Mouse (Mus musculus) inflammation-experienced regulatory T-cells, adult 6 months (primary cell): ENCODE data around the gene Cst9. TPM values are rescaled to one million over a fixed set of nuclear protein-coding genes. Genes with fewer than 3 reads are reported as not detected.

Experiments
- ATAC-seq: one replicate; pipeline ENCODE4 v1.8.0; 2017
- polyA plus RNA-seq, 3 experiments: library from polyadenylated mRNA; unstranded; fragments of 100-300 nt; shearing (Covaris generic); gene quantifications; one replicate each; pipeline ENCODE4 v1.2.1; 2017

Gene Cst9
- polyA plus RNA-seq, 3 experiments from 2014 or later = not detected

DNA sequence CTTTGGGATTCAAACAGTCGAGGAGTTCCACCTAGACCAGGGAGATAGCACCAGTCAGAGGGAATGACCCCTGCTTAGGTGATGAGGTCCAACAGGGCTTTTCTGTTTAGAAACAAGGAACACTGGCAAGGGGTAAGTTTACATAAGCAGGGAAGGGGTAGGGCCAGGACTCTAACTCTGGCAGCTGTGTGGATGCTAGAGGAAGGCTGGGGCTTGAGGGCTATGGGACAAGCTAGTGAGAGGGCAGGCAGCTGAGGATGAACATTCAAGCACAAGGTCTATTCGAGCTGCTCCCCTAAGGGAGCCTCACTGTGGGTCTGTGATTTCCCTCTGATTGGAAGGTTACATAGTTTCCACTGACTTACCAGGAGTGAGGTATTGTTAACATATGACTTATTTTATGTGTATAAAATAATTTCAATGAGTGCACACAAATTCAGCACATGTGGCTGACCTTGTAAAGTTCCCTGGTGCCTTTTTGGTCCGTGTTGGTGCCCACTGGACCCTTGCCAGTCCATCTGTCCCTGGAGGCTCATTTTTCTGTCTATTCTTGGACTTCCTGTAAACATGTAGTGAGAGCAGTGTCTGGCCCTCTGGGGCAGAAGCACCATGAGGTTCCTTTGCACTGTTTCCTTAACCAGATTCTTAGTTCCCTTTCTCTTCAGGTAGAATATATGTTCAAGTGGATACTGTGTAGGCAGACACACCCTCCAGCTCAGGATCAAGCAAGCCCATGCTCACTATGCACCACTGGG is 42.2 kb downstream of the Cst9 start:
- no peak for ATAC-seq

DNA sequence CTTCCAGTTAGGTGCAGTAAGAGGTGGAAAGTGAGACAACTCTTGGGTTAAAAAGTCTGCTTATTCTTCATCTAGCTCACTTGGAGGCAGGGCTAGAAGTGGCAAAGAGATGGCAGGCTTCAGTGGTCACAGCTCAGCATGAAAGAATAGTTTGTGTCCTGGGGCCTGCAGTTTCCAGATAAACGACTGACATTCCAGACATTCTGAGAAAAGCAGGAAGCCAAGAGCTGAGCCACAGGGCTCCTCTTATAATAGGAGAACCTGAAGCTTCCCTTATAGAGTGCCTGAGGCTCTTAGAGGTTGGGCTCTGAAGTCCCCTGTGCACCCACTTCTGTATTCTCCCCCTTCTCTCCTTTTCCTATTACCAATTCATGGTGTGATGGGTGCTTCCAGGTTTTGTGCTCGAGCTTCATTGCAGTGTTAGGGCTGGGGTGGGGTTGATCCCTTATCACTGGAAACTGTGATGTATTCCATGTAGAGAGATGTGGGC is 43.7 kb downstream of the Cst9 start:
- no peak for ATAC-seq

DNA sequence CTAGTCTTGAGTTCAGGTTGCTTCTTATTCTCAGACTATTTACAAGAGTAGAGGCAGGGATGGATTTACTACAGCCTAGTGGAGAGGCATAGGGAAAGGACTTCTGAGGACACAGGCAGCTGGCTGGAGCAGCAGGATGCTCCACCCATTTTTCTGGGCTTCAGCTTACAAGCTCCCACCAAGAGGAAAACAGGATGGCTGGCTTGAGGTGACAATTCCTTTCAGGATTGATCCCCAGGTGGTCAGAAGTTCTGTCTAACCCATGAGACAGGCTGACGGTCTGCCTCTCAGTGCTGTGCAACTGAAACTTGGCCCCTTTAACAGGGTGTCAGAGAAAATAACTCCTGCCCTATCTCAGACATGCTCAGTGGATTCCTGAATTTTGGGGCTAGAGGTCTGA is 44.3 kb downstream of the Cst9 start:
- ATAC-seq = no peak

DNA sequence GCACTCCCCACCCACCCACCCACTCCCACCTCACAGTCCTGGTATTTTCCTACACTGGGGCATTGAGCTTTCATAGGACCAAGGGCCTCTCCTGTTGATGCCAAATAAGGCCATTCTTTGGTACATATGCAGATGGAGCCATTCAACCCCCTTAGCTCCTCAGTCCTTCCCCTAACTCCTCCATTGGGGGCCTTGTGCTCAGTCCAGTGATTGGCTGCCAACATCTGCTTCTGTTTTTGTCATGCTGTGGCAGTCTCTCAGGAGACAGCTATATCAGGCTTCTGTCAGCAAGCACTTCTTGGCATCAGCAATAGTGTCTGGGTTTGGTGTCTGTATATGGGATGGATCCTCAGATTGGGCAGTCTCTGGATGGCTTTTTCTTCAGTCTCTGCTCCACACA is 49.8 kb downstream of the Cst9 start:
- no peak for ATAC-seq

Other genes with a start within 250 kb of the Cst9 start
- 10 to 100 TPM; 49.6 to 70.0 (median 60.2) TPM for gene Nxt1, start 162.5 kb upstream of the Cst9 start, polyA plus RNA-seq
- gene Gzf1, start 154.1 kb upstream of the Cst9 start, polyA plus RNA-seq = 10 to 100 TPM in 2 of 3 experiments, 1 to 10 TPM in 1; 8.9 to 21.7 (median 14.9) TPM
- 1 to 10 TPM in 2 of 3 experiments, under 1 TPM in 1; 0.34 to 1.2 (median 1.1) TPM for gene Napb, start 102.7 kb upstream of the Cst9 start, polyA plus RNA-seq
- gene Cstl1, start 84.8 kb upstream of the Cst9 start, polyA plus RNA-seq = not detected
- gene Cst11, start 63.6 kb upstream of the Cst9 start, polyA plus RNA-seq = not detected
- gene 8030411F24Rik, start 53.1 kb upstream of the Cst9 start, polyA plus RNA-seq = not detected
- gene Cst12, start 45.8 kb upstream of the Cst9 start, polyA plus RNA-seq = not detected
- not detected for gene Cst8, start 36.4 kb upstream of the Cst9 start, polyA plus RNA-seq
- not detected for gene Cst13, start 15.1 kb upstream of the Cst9 start, polyA plus RNA-seq
- gene 9230104L09Rik, start 29.9 kb downstream of the Cst9 start, polyA plus RNA-seq = not detected
- 100 to 1,000 TPM; 152 to 225 (median 175) TPM for gene Cst3, start 40.5 kb downstream of the Cst9 start, polyA plus RNA-seq
- gene Gm1330, start 168.1 kb downstream of the Cst9 start, polyA plus RNA-seq = not detected
- gene Gm10750, start 182.1 kb downstream of the Cst9 start, polyA plus RNA-seq = not detected